Mouse (Mus musculus) heart, adult 8-10 months (tissue): ENCODE data around the gene Mrfap1. TPM values are rescaled to one million over a fixed set of nuclear protein-coding genes. Genes with fewer than 3 reads are reported as not detected.

ENCODE experiments used
- DNase-seq: peaks from one replicate; pipeline ENCODE4 v3.0.0; 2022; ENCODE audit warnings: low spot score
- total RNA-seq, 4 experiments: library from RNA; stranded (reverse); gene quantifications; 2 replicates each; pipeline ENCODE4 v1.2.4; 2022

Gene Mrfap1
- total RNA-seq, 4 experiments from 2014 or later = 261 to 277 (median 272) TPM

GRCm38 (mm10) chr5:36786052-36786451 lies 10.5 kb downstream of the Mrfap1 start:
- DNase-seq = no peak

GRCm38 (mm10) chr5:36779512-36779911 lies 17.1 kb downstream of the Mrfap1 start:
- no peak for DNase-seq

GRCm38 (mm10) chr5:36778901-36779300 lies 17.7 kb downstream of the Mrfap1 start:
- no peak for DNase-seq

GRCm38 (mm10) chr5:36777186-36777585 lies 19.4 kb downstream of the Mrfap1 start:
- no peak for DNase-seq

- no peak for DNase-seq
Measured at GRCm38 (mm10) chr5:36776021-36776575, 20.5 kb downstream of the Mrfap1 start.

GRCm38 (mm10) chr5:36775317-36775716 lies 21.3 kb downstream of the Mrfap1 start:
- DNase-seq = no peak

GRCm38 (mm10) chr5:36772586-36772985 lies 24.0 kb downstream of the Mrfap1 start:
- DNase-seq = no peak

- no peak for DNase-seq
Measured at GRCm38 (mm10) chr5:36769603-36770002, 27.0 kb downstream of the Mrfap1 start.

GRCm38 (mm10) chr5:36766958-36767703 lies 29.4 kb downstream of the Mrfap1 start:
- no peak for DNase-seq

GRCm38 (mm10) chr5:36759848-36760247 lies 36.7 kb downstream of the Mrfap1 start:
- no peak for DNase-seq

GRCm38 (mm10) chr5:36757033-36757432 lies 39.5 kb downstream of the Mrfap1 start:
- no peak for DNase-seq

- no peak for DNase-seq
Measured at GRCm38 (mm10) chr5:36750119-36751078, 46.2 kb downstream of the Mrfap1 start.

- peak; percentile 94 for DNase-seq
Measured at GRCm38 (mm10) chr5:36748536-36749061, 48.0 kb downstream of the Mrfap1 start, which contains the start of gene Bloc1s4. TSS of gene Bloc1s4 (minus strand) at chr5:36748650.

- DNase-seq = no peak
Measured at GRCm38 (mm10) chr5:36747794-36748535, 48.6 kb downstream of the Mrfap1 start.

- DNase-seq = no peak
Measured at GRCm38 (mm10) chr5:36747071-36747470, 49.5 kb downstream of the Mrfap1 start.

Other genes with a start within 250 kb of the Mrfap1 start
- 10 to 100 TPM; 12.8 to 16.3 (median 13.8) TPM for gene Tbc1d14, start 203.5 kb downstream of the Mrfap1 start, total RNA-seq
- gene D5Ertd579e, start 100.7 kb downstream of the Mrfap1 start, total RNA-seq = 10 to 100 TPM; 89.7 to 97.8 (median 92.7) TPM
- gene Bloc1s4, start 48.1 kb downstream of the Mrfap1 start, total RNA-seq = 10 to 100 TPM; 10.6 to 11.4 (median 11.3) TPM
- 10 to 100 TPM; 26.2 to 27.8 (median 27.1) TPM for gene Man2b2, start 33.9 kb upstream of the Mrfap1 start, total RNA-seq
- 1 to 10 TPM; 5.4 to 7.2 (median 6.3) TPM for gene Ppp2r2c, start 71.7 kb upstream of the Mrfap1 start, total RNA-seq
- 100 to 1,000 TPM in 2 of 4 experiments, 10 to 100 TPM in 2; 92.1 to 104 (median 96.8) TPM for gene Wfs1, start 192.4 kb upstream of the Mrfap1 start, total RNA-seq